Comparison of ENCODE assay signal across 8 mouse cellular contexts in the genomic region with DNA sequence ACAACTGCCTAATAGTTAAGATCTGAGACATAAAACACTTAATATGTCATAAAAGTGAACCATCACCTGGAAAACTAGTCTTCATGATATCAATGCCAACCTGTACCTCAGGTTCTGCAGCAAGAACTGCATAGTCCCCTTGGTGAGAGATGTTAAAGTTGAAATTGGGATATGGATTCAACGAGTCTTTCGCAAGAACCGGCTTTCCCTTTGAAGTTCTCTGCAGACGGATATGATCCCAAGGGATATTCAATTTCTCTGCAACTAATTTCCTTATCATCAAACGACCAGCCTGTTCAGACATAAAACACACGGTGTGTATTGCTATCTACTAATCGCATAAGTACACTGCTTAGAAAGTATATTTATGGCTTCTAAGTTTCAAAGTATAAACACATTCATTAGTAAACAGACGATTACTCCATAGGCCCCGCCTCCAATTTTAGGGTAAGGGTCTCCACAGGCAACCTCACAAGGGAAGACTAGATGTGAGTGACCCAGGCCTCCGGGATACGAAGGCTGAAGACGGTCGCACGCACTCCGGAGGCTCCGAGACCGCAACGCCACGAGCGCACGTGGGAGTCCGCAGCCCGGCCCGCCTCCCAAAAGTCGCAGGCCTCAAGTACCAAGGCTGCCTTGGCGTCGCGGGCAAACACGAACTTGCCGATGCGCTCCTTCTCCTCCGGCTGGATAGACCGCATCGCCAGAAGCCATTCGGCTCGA. TPM values are rescaled to one million over a fixed set of nuclear protein-coding genes. Genes with fewer than 3 reads are reported as not detected.
DNase-seq lines count a peak whose midpoint lies in the region; ATAC-seq and TF ChIP-seq lines count a peak whose summit lies in the region.

No protein-coding gene starts in this region.

- peak; percentile 2 for DNase-seq in embryo, embryonic 9.5 days (ENCODE audit: extremely low spot score)
- DNase-seq in embryo, embryonic 11 days: no peak
- DNase-seq in CH12.LX (ENCODE audit: extremely low read depth): peak; percentile 8
- no peak for DNase-seq in forebrain, embryonic 11.5 days (ENCODE audit: low spot score)
- no peak for DNase-seq in liver, embryonic 11.5 days (ENCODE audit: low spot score)
- peak; percentile 9 for DNase-seq in splenic B cell, adult 2 months (ENCODE audit: low read depth, low spot score)
- DNase-seq in right cerebral cortex, postnatal 36 days (ENCODE audit: low spot score in 2 of 2): no peak
- no peak for DNase-seq in retina, postnatal 1 day

- peak; percentile 53 for ATAC-seq in forebrain, embryonic 11.5 days (replicated peaks; ENCODE audit: low FRiP score)
- ATAC-seq in liver, embryonic 11.5 days (replicated peaks; ENCODE audit: low FRiP score): peak; percentile 40

- peak overlapping the region; percentile 34 for H3K9ac ChIP-seq in CH12.LX (ENCODE audit: insufficient read depth, low read depth)
- H3K9ac ChIP-seq in forebrain, embryonic 11.5 days (ENCODE audit: low read length): peak overlapping the region; percentile 71
- peak overlapping the region; percentile 78 for H3K9ac ChIP-seq in liver, embryonic 11.5 days (ENCODE audit: low read depth, low read length)

- no peak for TF ChIP-seq EP300 in CH12.LX (IDR thresholded peaks at IDR 0.05; ENCODE audit: low read length)

- H3K4me2 ChIP-seq in CH12.LX (ENCODE audit: insufficient read depth, low read depth, poor library complexity, severe bottlenecking): peak overlapping the region; percentile 89; the same call in 1 of the 2 replicates
- H3K4me2 ChIP-seq in forebrain, embryonic 11.5 days (ENCODE audit: low read depth, low read length, severe bottlenecking): peak overlapping the region; percentile 75
- H3K4me2 ChIP-seq in liver, embryonic 11.5 days: peak overlapping the region; percentile 79

- TF ChIP-seq CTCF in CH12.LX (conservative IDR thresholded peaks at IDR 0.05 in 1 of 2, IDR thresholded peaks at IDR 0.05 in 1 of 2; ENCODE audit: low read depth in 2 of 2, low read length in 2 of 2): no peak

- peak overlapping the region; percentile 78 to 92 (median 91) for H3K4me3 ChIP-seq in CH12.LX (replicated peaks in 1 of 3; ENCODE audit: low read depth in 2 of 3, low read length in 2 of 3, poor library complexity in 1 of 3)
- H3K4me3 ChIP-seq in forebrain, embryonic 11.5 days (ENCODE audit: low read depth, low read length): peak overlapping the region; percentile 71
- H3K4me3 ChIP-seq in liver, embryonic 11.5 days (ENCODE audit: low read depth, low read length): peak overlapping the region; percentile 76

- peaks cover 0 to 21% of the 10 kb centered on the region in 2 experiments; a peak in 2 of 4 replicates for H3K4me1 ChIP-seq in CH12.LX (ENCODE audit: control insufficient read depth in 1 of 2, insufficient read depth in 2 of 2)
- H3K4me1 ChIP-seq in forebrain, embryonic 11.5 days (replicated peaks; ENCODE audit: control insufficient read depth, insufficient read depth, low read length): no peaks in the 10 kb centered on the region; the same call in 1 of the 2 replicates
- peaks cover 5% of the 10 kb centered on the region; the same call in 1 of the 2 replicates for H3K4me1 ChIP-seq in liver, embryonic 11.5 days (replicated peaks; ENCODE audit: control insufficient read depth, insufficient read depth, low read length)

- H3K79me2 ChIP-seq in CH12.LX (replicated peaks; ENCODE audit: control insufficient read depth, extremely low read depth, insufficient read depth, poor library complexity, severe bottlenecking): peaks cover 15% of the 10 kb centered on the region

- no peaks in the 10 kb centered on the region for H3K9me3 ChIP-seq in CH12.LX (replicated peaks; ENCODE audit: low read length)
- H3K9me3 ChIP-seq in forebrain, embryonic 11.5 days (ENCODE audit: control insufficient read depth, low read length): no peaks in the 10 kb centered on the region
- no peaks in the 10 kb centered on the region for H3K9me3 ChIP-seq in liver, embryonic 11.5 days (ENCODE audit: control insufficient read depth, low read length)

- no peak for TF ChIP-seq RAD21 in CH12.LX (IDR thresholded peaks at IDR 0.05; ENCODE audit: low read depth, low read length)

- peaks cover 0 to 7% of the 10 kb centered on the region in 2 experiments for H3K36me3 ChIP-seq in CH12.LX (replicated peaks in 1 of 2; ENCODE audit: control insufficient read depth in 1 of 2, insufficient read depth in 1 of 2, low read length in 1 of 2)
- H3K36me3 ChIP-seq in forebrain, embryonic 11.5 days (ENCODE audit: control insufficient read depth, insufficient read depth, low read length): no peaks in the 10 kb centered on the region
- H3K36me3 ChIP-seq in liver, embryonic 11.5 days (ENCODE audit: control insufficient read depth, insufficient read depth, low read length): no peaks in the 10 kb centered on the region
- H3K36me3 ChIP-seq in splenic B cell, adult 2 months (ENCODE audit: control insufficient read depth, insufficient read depth, low read length, poor library complexity, severe bottlenecking): no peaks in the 10 kb centered on the region

- H3K27me3 ChIP-seq in CH12.LX (replicated peaks): no peaks in the 10 kb centered on the region
- H3K27me3 ChIP-seq in forebrain, embryonic 11.5 days (ENCODE audit: control insufficient read depth, insufficient read depth, low read length): no peaks in the 10 kb centered on the region
- no peaks in the 10 kb centered on the region for H3K27me3 ChIP-seq in liver, embryonic 11.5 days (replicated peaks; ENCODE audit: control insufficient read depth, insufficient read depth, low read length)
- H3K27me3 ChIP-seq in splenic B cell, adult 2 months (ENCODE audit: control insufficient read depth, insufficient read depth, low read length, poor library complexity, severe bottlenecking): no peaks in the 10 kb centered on the region

- under 1% methylated on average over 36 of the region's 36 CpGs for WGBS in forebrain, embryonic 11.5 days
- WGBS in liver, embryonic 11.5 days: under 1% methylated on average over 36 of the region's 36 CpGs

- in situ Hi-C loops in CH12.LX (cut with MboI; ENCODE audit: low pct_ligation_motif_present, low pct_unique_long_range_greater_than_20kb, low sequenced_read_pairs): no loop called here

- no peak for TF ChIP-seq POLR2A in CH12.LX (IDR thresholded peaks at IDR 0.05; ENCODE audit: low read depth, low read length)

- peak overlapping the region; percentile 67 for H3K27ac ChIP-seq in CH12.LX (ENCODE audit: insufficient read depth, low read depth)
- 0 out of 2 replicates have a peak overlapping the region, but pooled peaks have one; percentile 34 for H3K27ac ChIP-seq in forebrain, embryonic 11.5 days (ENCODE audit: low read depth, low read length)
- peak overlapping the region; percentile 80 for H3K27ac ChIP-seq in liver, embryonic 11.5 days (ENCODE audit: low read depth, low read length)

- dilution Hi-C loops in CH12.LX (cut with MboI; ENCODE audit: extremely low pct_ligation_motif_present, extremely low pct_unique_long_range_greater_than_20kb, low sequenced_read_pairs): no loop called here

TF ChIP-seq in CH12.LX, 34 proteins besides CTCF, POLR2A, EP300 and RAD21:
- TF ChIP-seq USF2 (conservative IDR thresholded peaks at IDR 0.05; ENCODE audit: low read depth, low read length): no peak
- no peak for TF ChIP-seq PAX5 (IDR thresholded peaks at IDR 0.05; ENCODE audit: low read length)
- peak; percentile 33 for TF ChIP-seq SIN3A (IDR thresholded peaks at IDR 0.05; ENCODE audit: low read length)
- TF ChIP-seq MYC (IDR thresholded peaks at IDR 0.05; ENCODE audit: low read depth, low read length): peak; percentile 84; the same call in 1 of the 2 replicates
- TF ChIP-seq BHLHE40 (IDR thresholded peaks at IDR 0.05; ENCODE audit: low read depth, low read length): peak; percentile 89
- no peak for TF ChIP-seq JUND (conservative IDR thresholded peaks at IDR 0.05; ENCODE audit: low read depth, low read length)
- peak; percentile 91 for TF ChIP-seq MXI1 (IDR thresholded peaks at IDR 0.05; ENCODE audit: low read depth, low read length)
- TF ChIP-seq MAX (IDR thresholded peaks at IDR 0.05; ENCODE audit: low read length): peak; percentile 40
TF ChIP-seq in CH12.LX: peak in this region for 5.

RNA-seq across cellular contexts. Expression of gene Aasdhppt, which starts 0.5 kb away (rescaled TPM):
- total RNA-seq in CH12.LX (2012; rRNA removed) (24.4 and 26.2 TPM in 2 replicates), CH12.LX (2014; rRNA removed) (56.9 and 65.9 TPM in 2 replicates)
- polyA plus RNA-seq in CH12.LX (2012; ENCODE audit: insufficient read length, low read depth): 25.9 and 27.2 TPM in 2 replicates
- polyA plus RNA-seq in forebrain, embryonic 11.5 days (2014; fragmentation: Nextera tagmentation; extraction: Ambion mirVana): 29.8 and 35.7 TPM in 2 replicates
- polyA plus RNA-seq in liver, embryonic 11.5 days (2014; fragmentation: Nextera tagmentation; extraction: Ambion mirVana): 39.0 and 41.7 TPM in 2 replicates

RNA-seq across cellular contexts. Expression of gene Kbtbd3, which starts 0.8 kb away (rescaled TPM):
- total RNA-seq in CH12.LX (2012; rRNA removed) (0.72 and 0.92 TPM in 2 replicates), CH12.LX (2014; rRNA removed) (1.9 and 2.2 TPM in 2 replicates)
- 0.67 and 1.00 TPM in 2 replicates for polyA plus RNA-seq in CH12.LX (2012; ENCODE audit: insufficient read length, low read depth)
- 7.7 and 8.3 TPM in 2 replicates for polyA plus RNA-seq in forebrain, embryonic 11.5 days (2014; fragmentation: Nextera tagmentation; extraction: Ambion mirVana)
- polyA plus RNA-seq in liver, embryonic 11.5 days (2014; fragmentation: Nextera tagmentation; extraction: Ambion mirVana): 3.9 and 4.4 TPM in 2 replicates

Comparison
In these comparisons a context has a peak if more than half of its experiments do, and no peak if none do; other contexts are left out.
1. DNase-seq: peak in embryo, embryonic 9.5 days (single experiment), CH12.LX (single experiment) and splenic B cell, adult 2 months (single experiment); none in embryo, embryonic 11 days (single experiment), forebrain, embryonic 11.5 days (single experiment), liver, embryonic 11.5 days (single experiment), right cerebral cortex, postnatal 36 days (0 of 2) and retina, postnatal 1 day (single experiment).
2. Peak in every context shown above with its lines, with median percentiles within 50 percentile points of each other: H3K27ac ChIP-seq, H3K4me2 ChIP-seq, H3K4me3 ChIP-seq and H3K9ac ChIP-seq.